Mouse (Mus musculus) kidney, postnatal 4 days (tissue): ENCODE measurements around the gene Olfr124.

ENCODE experiments used
- DNase-seq, 2 experiments: peaks; one replicate each; pipeline ENCODE4 v3.0.0; 2021; ENCODE audit warnings: mixed read lengths in 2 of 2

Gene Olfr124

GRCm38 (mm10) chr17:37799588-37799987 is at the start of gene Olfr124:
Gene Olfr124, plus strand, starts transcription at chr17:37799888.
- DNase-seq, result no peak

- DNase-seq, result no peak
Measured at GRCm38 (mm10) chr17:37768307-37768706, 31.4 kb upstream of the Olfr124 start, which contains the start of gene Olfr122. Gene Olfr122, plus strand, starts transcription at chr17:37768607.

- no peak for DNase-seq
Measured at GRCm38 (mm10) chr17:37793229-37793628, 6.5 kb upstream of the Olfr124 start, which contains the start of gene Olfr123. Gene Olfr123, plus strand, starts transcription at chr17:37793529.

- no peak for DNase-seq
Measured at GRCm38 (mm10) chr17:37832649-37833048, 33.0 kb downstream of the Olfr124 start, which contains the start of gene Olfr125. Gene Olfr125, plus strand, starts transcription at chr17:37832949.

GRCm38 (mm10) chr17:37847183-37847582 is 47.5 kb downstream of the Olfr124 start, which contains the start of gene Olfr126:
Gene Olfr126, plus strand, starts transcription at chr17:37847483.
- DNase-seq, result no peak
